Mouse (Mus musculus): Measurements from ENCODE around the gene Zc2hc1c.

DNA sequence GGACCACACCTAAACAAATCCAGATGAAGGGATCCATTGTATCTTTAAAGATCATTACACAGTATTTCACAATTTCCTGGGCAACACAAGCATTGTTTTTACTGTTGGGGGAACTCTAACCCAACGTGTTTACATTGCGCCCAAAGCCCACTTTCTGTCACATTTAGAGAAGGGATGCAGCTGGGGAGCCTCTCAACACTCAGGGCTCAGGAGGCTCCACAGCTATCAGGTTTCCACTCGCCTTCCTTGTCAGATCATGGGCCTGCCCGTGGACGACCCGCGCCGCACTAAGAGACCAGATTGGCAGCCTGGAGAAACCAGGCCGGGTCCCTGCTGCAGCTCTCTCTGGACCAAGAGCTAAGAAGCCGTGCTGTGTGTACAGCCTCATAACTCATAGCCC, 14.9 kb upstream of the Zc2hc1c start:
- TF ChIP-seq CTCF (IDR thresholded peaks at IDR 0.05; ENCODE audit: insufficient read depth, low read depth, low read length) (no peak), POLR2A (IDR thresholded peaks at IDR 0.05; ENCODE audit: insufficient read depth, low read depth, low read length) (no peak)
